Mouse (Mus musculus): ENCODE results near the gene Bcan.

The Bcan gene

GRCm38 (mm10) chr3:88000181-88000580 lies at the start of gene Bcan:
Bcan (minus strand) TSS chr3:88000230.
- peak; percentile 70 for DNase-seq

- no peak for DNase-seq
These were observed 49.5 kb upstream of the Bcan start for GRCm38 (mm10) chr3:88049532-88049931.

GRCm38 (mm10) chr3:88042661-88043421 lies 42.8 kb upstream of the Bcan start, which contains the start of gene Gpatch4:
Gpatch4 (plus strand) TSS chr3:88043108.
- peak; percentile 80 for DNase-seq

GRCm38 (mm10) chr3:88035561-88036293 lies 35.7 kb upstream of the Bcan start:
- DNase-seq = no peak

- no peak for DNase-seq
These were observed 33.5 kb upstream of the Bcan start for GRCm38 (mm10) chr3:88033506-88033905.

GRCm38 (mm10) chr3:88030608-88031395 lies 30.8 kb upstream of the Bcan start:
- no peak for DNase-seq

- DNase-seq = no peak
These were observed 27.6 kb upstream of the Bcan start, which contains the start of gene Hapln2 for GRCm38 (mm10) chr3:88027434-88028186. Hapln2 (minus strand) TSS chr3:88027583.

GRCm38 (mm10) chr3:88026823-88027222 lies 26.8 kb upstream of the Bcan start:
- DNase-seq = no peak

- no peak for DNase-seq
These were observed 23.4 kb upstream of the Bcan start for GRCm38 (mm10) chr3:88023192-88024074.

GRCm38 (mm10) chr3:88022322-88023191 lies 22.5 kb upstream of the Bcan start:
- peak; percentile 63 for DNase-seq

GRCm38 (mm10) chr3:88010634-88011265 lies 10.7 kb upstream of the Bcan start:
- no peak for DNase-seq

GRCm38 (mm10) chr3:88005822-88006786 lies 6.1 kb upstream of the Bcan start:
- no peak for DNase-seq

- DNase-seq = no peak
These were observed 2.4 kb upstream of the Bcan start for GRCm38 (mm10) chr3:88002291-88002976.

GRCm38 (mm10) chr3:88000816-88001595 lies 976 bp upstream of the Bcan start:
- DNase-seq = no peak

GRCm38 (mm10) chr3:87999243-87999895 lies 661 bp downstream of the Bcan start:
- DNase-seq = no peak

GRCm38 (mm10) chr3:87998747-87999146 lies 1.3 kb downstream of the Bcan start:
- peak; percentile 58 for DNase-seq
